Mouse (Mus musculus) embryonic fibroblast, embryonic 13.5 days (primary cell): ENCODE results near the gene Lamc3.

ENCODE experiments used
- CTCF ChIP-seq: IDR thresholded peaks from 2 replicates; pipeline ENCODE4 v1.5.1; 2011; ENCODE audit warnings: mild to moderate bottlenecking, control low read depth, low read length, moderate library complexity, borderline replicate concordance; ENCODE audit not compliant: insufficient read depth
- POLR2A ChIP-seq: IDR thresholded peaks from 2 replicates; pipeline ENCODE4 v1.6.1; 2011; ENCODE audit warnings: low read depth, mild to moderate bottlenecking, control low read depth, low read length, moderate library complexity

- TF ChIP-seq CTCF (no peak), POLR2A (no peak)
Observed at GRCm38 (mm10) chr2:31953687-31954086, 66.6 kb downstream of the Lamc3 start.
